Mouse (Mus musculus) heart, embryonic 14.5 days (tissue): Measurements from ENCODE around the gene Slit3. TPM values are rescaled to one million over a fixed set of nuclear protein-coding genes. Genes with fewer than 3 reads are reported as not detected.

Experiments
- ATAC-seq: fragments of 200-750 bp; cut with Nextera tagmentation; 2 replicates; pipeline ENCODE4 v1.8.0; 2017; ENCODE audit warnings: low read depth, moderate TSS enrichment; ENCODE audit not compliant: insufficient number of reproducible peaks, insufficient read depth, low FRiP score
- H3K27ac ChIP-seq, 2 experiments: fragments of 200-500 bp in 1 of 2; fragments of 300-500 bp in 1 of 2; sonication (generic) in 1 of 2; replicated peaks in 1 of 2; 2 replicates each; pipeline ENCODE4 v1.5.1; 2012 to 2014; ENCODE audit warnings: low read depth in 2 of 2, low read length in 2 of 2, control low read depth in 1 of 2, mild to moderate bottlenecking in 1 of 2, mixed read lengths in 1 of 2; ENCODE audit not compliant: control insufficient read depth in 1 of 2, insufficient read depth in 1 of 2
- H3K27me3 ChIP-seq: fragments of 300-500 bp; sonication (generic); 2 replicates; pipeline ENCODE4 v1.6.1; 2014; ENCODE audit warnings: mild to moderate bottlenecking, low read length, control low read depth; ENCODE audit not compliant: control insufficient read depth, insufficient read depth
- H3K36me3 ChIP-seq: fragments of 300-500 bp; sonication (generic); 2 replicates; pipeline ENCODE4 v1.6.1; 2014; ENCODE audit warnings: mild to moderate bottlenecking, control low read depth, low read length, mixed read lengths; ENCODE audit not compliant: control insufficient read depth, insufficient read depth
- H3K4me1 ChIP-seq, 2 experiments: fragments of 200-500 bp in 1 of 2; fragments of 300-500 bp in 1 of 2; sonication (generic) in 1 of 2; 2 replicates each; pipeline ENCODE4 v1.6.1; 2012 to 2014; ENCODE audit warnings: low read length in 2 of 2, control low read depth in 1 of 2, mixed read lengths in 1 of 2; ENCODE audit not compliant: control insufficient read depth in 2 of 2, insufficient read depth in 2 of 2
- H3K4me2 ChIP-seq: fragments of 300-500 bp; sonication (generic); 2 replicates; pipeline ENCODE4 v1.6.1; 2014; ENCODE audit warnings: mild to moderate bottlenecking, low read length
- H3K4me3 ChIP-seq, 2 experiments: fragments of 200-500 bp in 1 of 2; fragments of 300-500 bp in 1 of 2; sonication (generic) in 1 of 2; 2 replicates each; pipeline ENCODE4 v1.5.1; 2012 to 2014; ENCODE audit warnings: low read length in 2 of 2, mild to moderate bottlenecking in 2 of 2, control low read depth in 1 of 2, low read depth in 1 of 2, moderate library complexity in 1 of 2; ENCODE audit not compliant: control insufficient read depth in 1 of 2, insufficient read depth in 1 of 2
- H3K9ac ChIP-seq: fragments of 300-500 bp; sonication (generic); 2 replicates; pipeline ENCODE4 v1.6.1; 2014; ENCODE audit warnings: mild to moderate bottlenecking, low read length
- H3K9me3 ChIP-seq: fragments of 300-500 bp; sonication (generic); 2 replicates; pipeline ENCODE4 v1.6.1; 2016; ENCODE audit warnings: low read length, control low read depth; ENCODE audit not compliant: control insufficient read depth
- WGBS: fragments of 180-500 bp; shearing (Covaris S2); extraction: QIAGEN DNeasy Blood & Tissue Kit; methylation state at CpG from one replicate; pipeline ENCODE4 v1.1.7; 2014; 5-methylcytosine and 5-hydroxymethylcytosine counted together
- polyA plus RNA-seq: library from polyadenylated mRNA; unstranded; fragments of >200 nt; fragmentation: Nextera tagmentation; extraction: Ambion mirVana; gene quantifications from 2 replicates; pipeline ENCODE4 v1.2.1, GENCODE M21; 2014

The Slit3 gene
- polyA plus RNA-seq, 1 experiment from 2014 or later = 25.7 TPM

- ATAC-seq = no peak
- H3K9me3 ChIP-seq = peaks cover 5% of the 10 kb centered on the region
- H3K36me3 ChIP-seq = no peaks in the 10 kb centered on the region
- no peaks in the 10 kb centered on the region for H3K27me3 ChIP-seq
- no peak overlapping the region for H3K4me3 ChIP-seq
- no peak overlapping the region for H3K27ac ChIP-seq
- peaks cover 4 to 13% of the 10 kb centered on the region in 2 experiments; a peak in 3 of 4 replicates for H3K4me1 ChIP-seq
- H3K9ac ChIP-seq = no peak overlapping the region
- WGBS = 26% methylated on average over 5 of the region's 5 CpGs
- H3K4me2 ChIP-seq = no peak overlapping the region
Observed at GRCm38 (mm10) chr11:35370705-35371104, 249.7 kb downstream of the Slit3 start.

GRCm38 (mm10) chr11:35372410-35372809, 251.4 kb downstream of the Slit3 start:
- WGBS = 88% methylated on average over 3 of the region's 3 CpGs
- ATAC-seq = no peak
- no peaks in the 10 kb centered on the region for H3K36me3 ChIP-seq
- peaks cover 4 to 13% of the 10 kb centered on the region in 2 experiments; a peak in 3 of 4 replicates for H3K4me1 ChIP-seq
- H3K9ac ChIP-seq = no peak overlapping the region
- H3K4me3 ChIP-seq = no peak overlapping the region
- H3K9me3 ChIP-seq = peaks cover 5% of the 10 kb centered on the region
- no peaks in the 10 kb centered on the region for H3K27me3 ChIP-seq
- no peak overlapping the region for H3K27ac ChIP-seq
- no peak overlapping the region for H3K4me2 ChIP-seq

GRCm38 (mm10) chr11:35375072-35375471, 254.0 kb downstream of the Slit3 start:
- Histone ChIP-seq H3K9me3 (peaks cover 5% of the 10 kb centered on the region), H3K4me1 (peaks cover 2 to 7% of the 10 kb centered on the region in 2 experiments; a peak in 3 of 4 replicates), H3K27me3 (no peaks in the 10 kb centered on the region), H3K27ac (no peak overlapping the region), H3K9ac (no peak overlapping the region), H3K36me3 (no peaks in the 10 kb centered on the region), H3K4me3 (no peak overlapping the region), H3K4me2 (no peak overlapping the region)
- 69% methylated on average over 4 of the region's 4 CpGs for WGBS
- ATAC-seq = no peak

- no peaks in the 10 kb centered on the region for H3K36me3 ChIP-seq
- 0 out of 2 replicates have a peak, but pooled peaks cover 4% of the 10 kb centered on the region for H3K27me3 ChIP-seq
- H3K4me1 ChIP-seq = no peaks in the 10 kb centered on the region
- H3K9ac ChIP-seq = no peak overlapping the region
- no peak overlapping the region for H3K4me3 ChIP-seq
- ATAC-seq = no peak
- no peaks in the 10 kb centered on the region for H3K9me3 ChIP-seq
- WGBS = 73% methylated on average over 7 of the region's 7 CpGs
- no peak overlapping the region for H3K27ac ChIP-seq
- no peak overlapping the region for H3K4me2 ChIP-seq
Observed at GRCm38 (mm10) chr11:35378802-35379201, 257.8 kb downstream of the Slit3 start.

GRCm38 (mm10) chr11:35379407-35379806, 258.4 kb downstream of the Slit3 start:
- ATAC-seq = no peak
- H3K9me3 ChIP-seq = no peaks in the 10 kb centered on the region
- H3K9ac ChIP-seq = no peak overlapping the region
- H3K27me3 ChIP-seq = 0 out of 2 replicates have a peak, but pooled peaks cover 4% of the 10 kb centered on the region
- H3K4me3 ChIP-seq = no peak overlapping the region
- no peaks in the 10 kb centered on the region; a peak in 1 of 4 replicates for H3K4me1 ChIP-seq
- H3K27ac ChIP-seq = no peak overlapping the region
- no peaks in the 10 kb centered on the region for H3K36me3 ChIP-seq
- 74% methylated on average over 7 of the region's 7 CpGs for WGBS
- no peak overlapping the region for H3K4me2 ChIP-seq

GRCm38 (mm10) chr11:35380766-35381165, 259.7 kb downstream of the Slit3 start:
- ATAC-seq = no peak

GRCm38 (mm10) chr11:35385444-35385843, 264.4 kb downstream of the Slit3 start:
- Histone ChIP-seq H3K4me1 (peaks cover 0 to 5% of the 10 kb centered on the region in 2 experiments; a peak in 1 of 4 replicates), H3K4me3 (no peak overlapping the region), H3K36me3 (no peaks in the 10 kb centered on the region), H3K27me3 (0 out of 2 replicates have a peak, but pooled peaks cover 4% of the 10 kb centered on the region), H3K4me2 (no peak overlapping the region), H3K9me3 (no peaks in the 10 kb centered on the region), H3K27ac (no peak overlapping the region), H3K9ac (no peak overlapping the region)
- 26% methylated on average over 3 of the region's 3 CpGs for WGBS
- ATAC-seq = no peak

More at GRCm38 (mm10) chr11:35380766-35381165, 259.7 kb downstream of the Slit3 start:
- Histone ChIP-seq H3K27me3 (0 out of 2 replicates have a peak, but pooled peaks cover 4% of the 10 kb centered on the region), H3K4me2 (no peak overlapping the region), H3K36me3 (no peaks in the 10 kb centered on the region), H3K27ac (no peak overlapping the region), H3K4me3 (no peak overlapping the region), H3K9ac (no peak overlapping the region), H3K9me3 (no peaks in the 10 kb centered on the region), H3K4me1 (peaks cover 0 to 3% of the 10 kb centered on the region in 2 experiments; a peak in 1 of 4 replicates)
- 92% methylated on average over 1 of the region's 1 CpGs for WGBS

- WGBS = 84% methylated on average over 10 of the region's 10 CpGs
- H3K9me3 ChIP-seq = no peaks in the 10 kb centered on the region
- peaks cover 0 to 5% of the 10 kb centered on the region in 2 experiments; a peak in 1 of 4 replicates for H3K4me1 ChIP-seq
- no peak overlapping the region for H3K4me3 ChIP-seq
- no peak overlapping the region for H3K9ac ChIP-seq
- no peaks in the 10 kb centered on the region for H3K36me3 ChIP-seq
- no peak for ATAC-seq
- H3K4me2 ChIP-seq = no peak overlapping the region
- H3K27me3 ChIP-seq = 0 out of 2 replicates have a peak, but pooled peaks cover 4% of the 10 kb centered on the region
- H3K27ac ChIP-seq = no peak overlapping the region
Observed at GRCm38 (mm10) chr11:35387826-35388225, 266.8 kb downstream of the Slit3 start.
